Mouse (Mus musculus) T-helper 1 cell (primary cell): ENCODE data around the gene Cenpf.

Experiments used
- in situ Hi-C: fragments of 300-600 bp; cut with MboI, MseI; formaldehyde crosslinking; loops from one replicate; pipeline ENCODE4 v1.15.1; 2025; ENCODE audit warnings: high pct_unique_total_duplicates

Cenpf gene

GRCm38 (mm10) chr1:189631906-189632675, 55.8 kb downstream of the Cenpf start:
- in situ Hi-C loops, result no loop called here

GRCm38 (mm10) chr1:189630026-189630425, 57.9 kb downstream of the Cenpf start:
- in situ Hi-C loops, result no loop called here

GRCm38 (mm10) chr1:189627976-189628768, 59.7 kb downstream of the Cenpf start:
- in situ Hi-C loops, result no loop called here

- in situ Hi-C loops, result loop anchor here (5.0 kb wide), 1 partner anchor 597 kb away; no protein-coding TSS in a partner anchor
Measured at GRCm38 (mm10) chr1:189624756-189625155, 63.1 kb downstream of the Cenpf start.

- in situ Hi-C loops, result no loop called here
Measured at GRCm38 (mm10) chr1:189618970-189619740, 68.7 kb downstream of the Cenpf start.

- in situ Hi-C loops, result no loop called here
Measured at GRCm38 (mm10) chr1:189617381-189617780, 70.5 kb downstream of the Cenpf start.

- in situ Hi-C loops, result no loop called here
Measured at GRCm38 (mm10) chr1:189615246-189615645, 72.6 kb downstream of the Cenpf start.

- in situ Hi-C loops, result no loop called here
Measured at GRCm38 (mm10) chr1:189613076-189613475, 74.8 kb downstream of the Cenpf start.

- in situ Hi-C loops, result no loop called here
Measured at GRCm38 (mm10) chr1:189611775-189612174, 76.1 kb downstream of the Cenpf start.

- in situ Hi-C loops, result no loop called here
Measured at GRCm38 (mm10) chr1:189608640-189609039, 79.2 kb downstream of the Cenpf start.

- in situ Hi-C loops, result no loop called here
Measured at GRCm38 (mm10) chr1:189608039-189608438, 79.8 kb downstream of the Cenpf start.

- in situ Hi-C loops, result no loop called here
Measured at GRCm38 (mm10) chr1:189605598-189606126, 82.2 kb downstream of the Cenpf start.

GRCm38 (mm10) chr1:189597096-189597495, 90.8 kb downstream of the Cenpf start:
- in situ Hi-C loops, result no loop called here
